Mouse (Mus musculus) olfactory bulb, adult 2 months (tissue): Measurements from ENCODE around the gene Nr5a2.
"Not testable (repeated sequence)": the region's sequence is repeated elsewhere in the genome, so short reads cannot be mapped to it uniquely, and the experiment has no call there.

Source experiments
- CTCF ChIP-seq: fragments of 200-500 bp; IDR thresholded peaks from 2 replicates; pipeline ENCODE4 v1.5.1; 2012; ENCODE audit warnings: low read depth, mild to moderate bottlenecking, low read length, moderate library complexity; ENCODE audit not compliant: insufficient read depth
- POLR2A ChIP-seq: fragments of 200-500 bp; IDR thresholded peaks from 2 replicates; pipeline ENCODE4 v1.6.1; 2012; ENCODE audit warnings: mild to moderate bottlenecking, low read depth, low read length, moderate library complexity; ENCODE audit not compliant: insufficient read depth

GRCm38 (mm10) chr1:136792957-136793883, 167.0 kb downstream of the Nr5a2 start:
- TF ChIP-seq POLR2A, CTCF: not testable (repeated sequence)
